Mouse (Mus musculus) lung, postnatal 0 days (tissue): ENCODE measurements at regions not wholly inside any gene's neighbourhood (a gene's known extent, or its start where the extent isn't known, plus 50 kb on each side); places are given as distances from the start of the nearest gene placed in this dataset. TPM values are rescaled to one million over a fixed set of nuclear protein-coding genes. Genes with fewer than 3 reads are reported as not detected.
"Not testable (repeated sequence)": the region's sequence is repeated elsewhere in the genome, so short reads cannot be mapped to it uniquely, and the experiment has no call there.

ENCODE experiments used
- ATAC-seq: fragments of 200-750 bp; cut with Nextera tagmentation; 2 replicates; pipeline ENCODE4 v1.8.0; 2017; ENCODE audit warnings: moderate library complexity
- DNase-seq: peaks from one replicate; pipeline ENCODE4 v3.0.0-alpha.2; 2016; ENCODE audit warnings: low spot score
- H3K27ac ChIP-seq: fragments of 300-500 bp; sonication (generic); 2 replicates; pipeline ENCODE4 v1.5.1; 2014; ENCODE audit warnings: antibody characterized with exemption, mild to moderate bottlenecking, low read length, mixed read lengths
- H3K27me3 ChIP-seq: fragments of 300-500 bp; sonication (generic); replicated peaks from 2 replicates; pipeline ENCODE4 v1.6.1; 2014; ENCODE audit warnings: low read length, mixed read lengths; ENCODE audit not compliant: insufficient read depth
- H3K36me3 ChIP-seq: fragments of 300-500 bp; sonication (generic); 2 replicates; pipeline ENCODE4 v1.6.1; 2014; ENCODE audit warnings: low read length, mixed read lengths; ENCODE audit not compliant: insufficient read depth
- H3K4me1 ChIP-seq: fragments of 300-500 bp; sonication (generic); 2 replicates; pipeline ENCODE4 v1.6.1; 2014; ENCODE audit warnings: antibody characterized with exemption, low read depth, low read length, mixed read lengths; ENCODE audit not compliant: insufficient read depth
- H3K4me2 ChIP-seq: fragments of 300-500 bp; sonication (generic); replicated peaks from 2 replicates; pipeline ENCODE4 v1.6.1; 2014; ENCODE audit warnings: low read depth, mild to moderate bottlenecking, low read length, moderate library complexity, mixed read lengths
- H3K4me3 ChIP-seq: fragments of 300-500 bp; sonication (generic); 2 replicates; pipeline ENCODE4 v1.5.1; 2014; ENCODE audit warnings: low read depth, low read length
- H3K9ac ChIP-seq: fragments of 300-500 bp; sonication (generic); replicated peaks from 2 replicates; pipeline ENCODE4 v1.6.1; 2014; ENCODE audit warnings: low read depth, mild to moderate bottlenecking
- H3K9me3 ChIP-seq: fragments of 300-500 bp; sonication (generic); 2 replicates; pipeline ENCODE4 v1.6.1; 2016; ENCODE audit warnings: low read length, mixed read lengths
- CTCF ChIP-seq: IDR thresholded peaks from 2 replicates; pipeline ENCODE4 v1.5.1; 2016; ENCODE audit warnings: antibody characterized with exemption, mild to moderate bottlenecking
- EP300 ChIP-seq: IDR thresholded peaks from 2 replicates; pipeline ENCODE4 v1.6.1; 2016; ENCODE audit warnings: antibody characterized with exemption, mild to moderate bottlenecking, control low read depth
- WGBS: fragments of 180-500 bp; shearing (Covaris S2); extraction: QIAGEN DNeasy Blood & Tissue Kit; methylation state at CpG from one replicate; pipeline ENCODE4 v1.1.7; 2014; 5-methylcytosine and 5-hydroxymethylcytosine counted together
- microRNA-seq: library from miRNA; unstranded; fragments of <30 nt; microRNA quantifications from one replicate; pipeline ENCODE4, GENCODE M21; 2016

DNA sequence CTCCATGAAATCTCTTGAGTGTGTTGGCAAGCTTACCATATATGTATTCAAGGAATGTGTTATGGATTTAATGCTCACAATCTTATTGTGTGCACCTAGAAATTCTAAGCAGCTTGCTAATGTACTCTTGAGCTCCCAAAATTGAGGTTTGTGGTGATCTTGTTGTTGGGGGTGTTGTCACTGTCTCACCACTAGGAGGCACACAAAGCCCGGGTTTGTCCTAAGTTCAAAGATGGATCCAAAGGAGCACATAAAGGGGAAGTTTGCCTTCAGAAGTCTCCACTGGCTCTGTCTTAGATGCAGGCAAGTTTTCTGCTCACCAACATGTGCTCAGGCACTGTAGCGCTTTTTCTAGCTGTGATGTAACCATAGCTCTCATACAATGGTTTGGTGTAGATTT lies 151.8 kb downstream of the Mrgpra4 start:
- no peak for ATAC-seq
- 27% methylated on average over 2 of the region's 2 CpGs for WGBS
- H3K27ac ChIP-seq, result no peak overlapping the region

DNA sequence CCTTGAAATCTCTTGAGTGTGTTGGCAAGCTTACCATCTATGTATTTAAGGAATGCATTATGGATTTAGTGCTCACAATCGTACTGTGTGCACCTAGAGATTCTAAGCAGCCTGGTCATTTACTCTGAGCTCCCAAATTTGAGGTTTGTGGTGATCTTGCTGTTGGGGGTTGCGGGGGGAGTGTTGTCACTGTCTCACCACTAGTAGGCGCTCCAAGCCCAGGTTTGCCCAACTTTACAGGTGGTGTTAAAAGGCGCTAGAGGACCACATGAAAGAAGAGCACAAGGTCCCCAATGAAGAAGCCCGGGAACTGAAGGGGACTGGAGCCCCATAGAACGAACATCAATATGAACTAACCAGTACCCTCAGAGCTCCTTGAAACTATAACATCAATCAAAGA lies 180.2 kb upstream of the Mrgpra3 start:
- Histone ChIP-seq H3K4me1 (no peaks in the 10 kb centered on the region), H3K9ac (no peak overlapping the region), H3K27ac (no peak overlapping the region), H3K9me3 (no peaks in the 10 kb centered on the region), H3K4me2 (no peak overlapping the region), H3K36me3 (no peaks in the 10 kb centered on the region), H3K4me3 (no peak overlapping the region), H3K27me3 (no peaks in the 10 kb centered on the region)
- no peak for DNase-seq
- no peak for ATAC-seq
- 63% methylated on average over 6 of the region's 6 CpGs for WGBS
- TF ChIP-seq CTCF (no peak), EP300 (no peak)

More for the DNA sequence above, 151.8 kb downstream of the Mrgpra4 start:
- H3K9me3 ChIP-seq, result no peaks in the 10 kb centered on the region
- DNase-seq, result no peak
- no peak overlapping the region for H3K9ac ChIP-seq
- H3K36me3 ChIP-seq, result no peaks in the 10 kb centered on the region
- no peak overlapping the region for H3K4me3 ChIP-seq
- peak; percentile 29; the same call in 1 of the 2 replicates for TF ChIP-seq CTCF
- no peak for TF ChIP-seq EP300
- H3K4me2 ChIP-seq, result no peak overlapping the region
- H3K27me3 ChIP-seq, result no peaks in the 10 kb centered on the region
- no peaks in the 10 kb centered on the region for H3K4me1 ChIP-seq

DNA sequence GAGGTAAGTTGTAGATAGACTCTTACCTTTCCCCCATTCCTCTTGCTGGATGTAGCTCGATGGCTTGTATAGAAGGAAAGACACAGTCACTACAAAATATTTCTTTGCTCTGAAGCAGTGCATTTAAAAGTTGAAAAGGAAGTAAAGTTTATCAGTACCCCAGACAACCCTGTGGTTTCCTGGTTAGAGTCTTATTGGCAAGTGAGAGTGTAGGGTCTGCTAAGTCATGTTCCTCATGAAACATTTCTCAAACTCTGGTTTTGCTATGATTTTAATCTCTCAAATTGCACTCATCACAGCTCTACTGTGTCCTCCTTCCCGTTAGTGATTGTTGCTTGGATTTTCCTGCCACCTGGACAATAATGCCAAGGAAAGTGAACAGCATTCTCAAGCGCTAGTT lies 146.4 kb upstream of the Mrgpra3 start:
- WGBS, result 47% methylated on average over 3 of the region's 3 CpGs
- no peak overlapping the region for H3K27ac ChIP-seq
- no peaks in the 10 kb centered on the region for H3K4me1 ChIP-seq
- H3K27me3 ChIP-seq, result no peaks in the 10 kb centered on the region
- no peak overlapping the region for H3K4me2 ChIP-seq
- no peaks in the 10 kb centered on the region for H3K36me3 ChIP-seq
- no peak overlapping the region for H3K9ac ChIP-seq
- TF ChIP-seq EP300 (no peak), CTCF (no peak)
- no peaks in the 10 kb centered on the region; the same call in none of the 2 replicates for H3K9me3 ChIP-seq
- ATAC-seq, result no peak
- DNase-seq, result no peak
- H3K4me3 ChIP-seq, result no peak overlapping the region

DNA sequence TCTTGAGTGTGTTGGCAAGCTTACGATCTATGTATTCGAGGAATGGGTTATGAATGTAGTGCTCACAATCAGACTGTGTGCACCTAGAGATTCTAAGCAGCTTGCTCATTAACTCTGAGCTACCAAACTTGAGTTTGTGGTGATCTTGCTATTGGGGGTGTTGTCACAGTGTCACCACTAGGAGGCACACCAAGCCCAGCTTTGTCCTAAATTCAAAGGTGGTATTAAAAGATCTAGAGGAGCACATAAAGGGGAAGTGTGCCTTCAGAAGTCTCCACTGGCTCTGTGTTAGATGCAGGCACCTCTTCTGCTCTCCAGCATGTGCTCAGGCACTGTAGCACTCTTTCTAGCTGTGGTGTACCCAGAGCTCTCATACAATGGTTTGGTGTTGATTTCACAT lies 138.9 kb upstream of the Mrgpra3 start:
- not testable (repeated sequence) for ATAC-seq, H3K4me3 ChIP-seq, H3K27ac ChIP-seq, DNase-seq, H3K9me3 ChIP-seq, H3K4me1 ChIP-seq, H3K27me3 ChIP-seq, H3K4me2 ChIP-seq, H3K9ac ChIP-seq, H3K36me3 ChIP-seq
- WGBS, result 87% methylated on average over 2 of the region's 2 CpGs

DNA sequence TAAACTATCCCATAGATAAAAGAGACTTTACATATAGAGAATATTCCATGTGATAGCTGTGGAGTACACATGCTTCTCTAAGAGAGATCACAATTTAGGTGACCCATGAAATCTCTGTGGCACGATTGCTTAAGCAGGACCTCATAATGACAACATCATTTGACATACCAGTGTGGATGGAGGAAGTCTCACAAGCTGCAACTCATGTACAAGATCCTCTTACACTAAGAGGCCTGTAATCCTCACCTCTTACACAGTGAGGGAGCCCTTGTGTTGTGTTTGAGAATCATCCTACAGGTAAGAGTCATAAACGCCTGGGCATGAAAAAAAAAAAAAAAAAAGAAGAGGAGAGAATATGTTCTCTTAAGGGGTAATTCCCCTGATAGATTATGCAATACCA lies 89.9 kb upstream of the Mrgpra3 start:
- H3K27me3 ChIP-seq, result no peaks in the 10 kb centered on the region
- no peak overlapping the region for H3K27ac ChIP-seq
- no peak overlapping the region for H3K9ac ChIP-seq
- H3K4me2 ChIP-seq, result no peak overlapping the region
- DNase-seq, result no peak
- no peak for ATAC-seq
- no peak overlapping the region for H3K4me3 ChIP-seq
- H3K9me3 ChIP-seq, result no peaks in the 10 kb centered on the region
- no peaks in the 10 kb centered on the region for H3K36me3 ChIP-seq
- TF ChIP-seq EP300 (no peak), CTCF (no peak)
- 63% methylated on average over 2 of the region's 2 CpGs for WGBS
- H3K4me1 ChIP-seq, result no peaks in the 10 kb centered on the region

DNA sequence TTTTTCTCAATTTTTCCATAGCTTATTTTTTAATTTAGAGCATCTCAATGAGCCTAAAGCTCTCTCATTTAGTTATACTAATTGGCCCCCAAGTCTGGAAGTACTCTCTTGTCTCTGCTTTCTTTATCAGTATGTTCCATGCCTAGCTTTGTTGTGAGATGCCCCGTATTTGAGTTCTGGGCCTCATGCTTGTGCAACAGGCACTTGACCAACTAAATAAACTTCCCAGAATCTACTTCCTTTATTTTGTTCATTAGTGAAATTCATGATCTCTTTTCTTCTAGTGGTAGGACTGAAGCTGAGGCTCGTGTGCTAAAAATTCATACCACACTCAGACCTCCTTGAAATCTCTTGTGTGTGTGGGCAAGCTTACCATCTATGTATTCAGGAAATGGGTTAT lies 75.8 kb upstream of the Mrgpra3 start:
- H3K4me1 ChIP-seq, result no peaks in the 10 kb centered on the region
- TF ChIP-seq EP300 (no peak), CTCF (no peak)
- no peak overlapping the region for H3K4me2 ChIP-seq
- H3K36me3 ChIP-seq, result no peaks in the 10 kb centered on the region
- no peak overlapping the region for H3K9ac ChIP-seq
- no peak overlapping the region for H3K27ac ChIP-seq
- 65% methylated on average over 2 of the region's 2 CpGs for WGBS
- ATAC-seq, result no peak
- H3K27me3 ChIP-seq, result no peaks in the 10 kb centered on the region
- no peak overlapping the region for H3K4me3 ChIP-seq
- H3K9me3 ChIP-seq, result no peaks in the 10 kb centered on the region
- DNase-seq, result no peak

Small RNA genes in the stretch of these regions (microRNA-seq; reads per million reads assigned to microRNA genes)
- not detected for gene Gm22427
